In genomic region chr11:93497896-93498295, GRCm38 (mm10) we compare ENCODE assay signal across 15 mouse cellular contexts.
"Had no signal": no experiment of that assay in that cellular context is flagged by ENCODE, and none has a peak within 500 bp of the region (broad histone marks: within the 10 kb centered on the region; RNA-seq: fewer than 3 reads in every experiment).

No protein-coding gene starts in this region.

- H3K4me3 ChIP-seq: limb, embryonic 10.5 days; liver, embryonic 15.5 days; midbrain, embryonic 15.5 days; stomach, embryonic 15.5 days had no signal

- H3K27me3 ChIP-seq: liver, embryonic 15.5 days; midbrain, embryonic 15.5 days; stomach, embryonic 15.5 days had no signal

- H3K9ac ChIP-seq: liver, embryonic 15.5 days; midbrain, embryonic 15.5 days; stomach, embryonic 15.5 days had no signal

- H3K4me2 ChIP-seq: liver, embryonic 11.5 days; liver, embryonic 15.5 days; midbrain, embryonic 15.5 days; stomach, embryonic 15.5 days had no signal

- DNase-seq: kidney, adult 9 months; kidney, postnatal 36 days; layer of hippocampus, adult 9-11 months; lung, adult 2 months; lung, postnatal 36 days; right cerebral cortex, postnatal 14 days; thymus, adult 2 months; thymus, postnatal 25 days had no signal

- H3K27ac ChIP-seq: kidney, postnatal 0 days; limb, embryonic 10.5 days; liver, embryonic 15.5 days; midbrain, embryonic 15.5 days; stomach, embryonic 15.5 days had no signal

- ATAC-seq: lung, postnatal 0 days; midbrain, embryonic 15.5 days had no signal

- H3K36me3 ChIP-seq: limb, embryonic 10.5 days; liver, embryonic 15.5 days; midbrain, embryonic 15.5 days; stomach, embryonic 15.5 days had no signal

- H3K9me3 ChIP-seq: limb, embryonic 10.5 days; liver, embryonic 15.5 days; midbrain, embryonic 15.5 days; stomach, embryonic 15.5 days had no signal

- H3K4me1 ChIP-seq: liver, embryonic 15.5 days; stomach, embryonic 15.5 days had no signal
